Mouse (Mus musculus) liver, adult 2 months (tissue): ENCODE results near the gene Tmem131. TPM values are rescaled to one million over a fixed set of nuclear protein-coding genes. Genes with fewer than 3 reads are reported as not detected.
A peak's percentile ranks its signal among the peaks of the same experiment; 100 is the strongest.

Source experiments
- DNase-seq: peaks from one replicate; pipeline ENCODE4 v3.0.0-alpha.2; 2011; ENCODE audit warnings: low read depth, low spot score; ENCODE audit errors: extremely low read depth
- H3K27ac ChIP-seq: fragments of 200-500 bp; replicated peaks from 2 replicates; pipeline ENCODE4 v1.5.1; 2012; ENCODE audit warnings: low read depth, mild to moderate bottlenecking, control low read depth, inconsistent platforms, low read length; ENCODE audit not compliant: insufficient read depth
- H3K27me3 ChIP-seq: fragments of 200-500 bp; 2 replicates; pipeline ENCODE4 v1.6.1; 2012; ENCODE audit warnings: mild to moderate bottlenecking, moderate library complexity, low read length, inconsistent platforms; ENCODE audit not compliant: control insufficient read depth, insufficient read depth
- H3K36me3 ChIP-seq: fragments of 200-500 bp; 2 replicates; pipeline ENCODE4 v1.6.1; 2012; ENCODE audit warnings: low read length, inconsistent platforms; ENCODE audit not compliant: control insufficient read depth, insufficient read depth
- H3K4me1 ChIP-seq: fragments of 200-500 bp; 2 replicates; pipeline ENCODE4 v1.6.1; 2011; ENCODE audit warnings: low read length; ENCODE audit not compliant: control insufficient read depth, insufficient read depth
- H3K4me3 ChIP-seq: fragments of 200-500 bp; 2 replicates; pipeline ENCODE4 v1.5.1; 2011; ENCODE audit warnings: low read depth, mild to moderate bottlenecking, control low read depth, low read length, moderate library complexity; ENCODE audit not compliant: insufficient read depth
- H3K79me2 ChIP-seq: fragments of 200-500 bp; 2 replicates; pipeline ENCODE4 v1.6.1; 2012; ENCODE audit warnings: inconsistent platforms, mild to moderate bottlenecking, low read length, moderate library complexity; ENCODE audit not compliant: control insufficient read depth, insufficient read depth
- H3K9ac ChIP-seq: fragments of 200-500 bp; 2 replicates; pipeline ENCODE4 v1.6.1; 2012; ENCODE audit warnings: low read depth, mild to moderate bottlenecking, control low read depth, inconsistent platforms, low read length
- CTCF ChIP-seq: fragments of 200-500 bp; IDR thresholded peaks from 2 replicates; pipeline ENCODE4 v1.5.1; 2011; ENCODE audit warnings: low read depth, low read length, control low read depth
- POLR2A ChIP-seq: fragments of 200-500 bp; IDR thresholded peaks from 2 replicates; pipeline ENCODE4 v1.6.1; 2011; ENCODE audit warnings: low read length, control low read depth; ENCODE audit not compliant: insufficient read depth; ENCODE audit errors: extremely low read depth
- WGBS: fragments of 180-500 bp; shearing (Covaris S2); methylation state at CpG from one replicate; pipeline ENCODE4 v1.1.7; 2018; 5-methylcytosine and 5-hydroxymethylcytosine counted together
- polyA plus RNA-seq: library from polyadenylated mRNA; depleted of rRNA; stranded (reverse); fragments of >200 nt; gene quantifications from 2 replicates; pipeline ENCODE4 v1.2.3, GENCODE M21; 2012
- total RNA-seq: library from RNA; depleted of rRNA; stranded (reverse); fragments of >200 nt; gene quantifications from 2 replicates; pipeline ENCODE4 v1.2.3, GENCODE M21; 2014

Gene Tmem131
- total and polyA plus RNA-seq, 2 experiments = 6.3 to 10.2 TPM

DNA sequence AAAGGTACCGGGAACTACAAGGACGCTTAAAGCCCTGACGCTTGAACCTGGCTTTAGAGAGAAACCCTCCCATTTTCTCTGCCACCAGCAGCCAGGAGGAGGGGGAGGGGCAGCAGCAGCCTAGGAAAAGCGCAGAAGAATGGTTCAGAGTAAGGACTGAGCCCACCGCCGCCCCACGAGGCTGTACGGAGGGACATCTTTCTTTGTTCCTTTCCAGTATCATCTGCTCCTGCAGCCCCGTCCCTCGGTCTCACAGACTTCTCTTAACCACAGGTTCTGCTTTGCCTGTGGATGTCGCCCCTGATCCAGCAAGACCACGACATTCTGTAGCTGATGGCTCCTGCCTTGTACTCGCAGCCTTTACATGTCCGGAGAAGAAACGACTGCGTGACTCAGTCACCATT is 158.2 kb downstream of the Tmem131 start:
- H3K36me3 ChIP-seq = no peaks in the 10 kb centered on the region
- no peaks in the 10 kb centered on the region for H3K79me2 ChIP-seq
- H3K4me3 ChIP-seq = no peak overlapping the region
- TF ChIP-seq POLR2A (no peak), CTCF (no peak)
- DNase-seq = no peak
- no peaks in the 10 kb centered on the region for H3K27me3 ChIP-seq
- 4% methylated on average over 16 of the region's 16 CpGs for WGBS
- H3K9ac ChIP-seq = no peak overlapping the region
- no peak overlapping the region for H3K27ac ChIP-seq
- H3K4me1 ChIP-seq = peaks cover 9% of the 10 kb centered on the region; the same call in 1 of the 2 replicates

DNA sequence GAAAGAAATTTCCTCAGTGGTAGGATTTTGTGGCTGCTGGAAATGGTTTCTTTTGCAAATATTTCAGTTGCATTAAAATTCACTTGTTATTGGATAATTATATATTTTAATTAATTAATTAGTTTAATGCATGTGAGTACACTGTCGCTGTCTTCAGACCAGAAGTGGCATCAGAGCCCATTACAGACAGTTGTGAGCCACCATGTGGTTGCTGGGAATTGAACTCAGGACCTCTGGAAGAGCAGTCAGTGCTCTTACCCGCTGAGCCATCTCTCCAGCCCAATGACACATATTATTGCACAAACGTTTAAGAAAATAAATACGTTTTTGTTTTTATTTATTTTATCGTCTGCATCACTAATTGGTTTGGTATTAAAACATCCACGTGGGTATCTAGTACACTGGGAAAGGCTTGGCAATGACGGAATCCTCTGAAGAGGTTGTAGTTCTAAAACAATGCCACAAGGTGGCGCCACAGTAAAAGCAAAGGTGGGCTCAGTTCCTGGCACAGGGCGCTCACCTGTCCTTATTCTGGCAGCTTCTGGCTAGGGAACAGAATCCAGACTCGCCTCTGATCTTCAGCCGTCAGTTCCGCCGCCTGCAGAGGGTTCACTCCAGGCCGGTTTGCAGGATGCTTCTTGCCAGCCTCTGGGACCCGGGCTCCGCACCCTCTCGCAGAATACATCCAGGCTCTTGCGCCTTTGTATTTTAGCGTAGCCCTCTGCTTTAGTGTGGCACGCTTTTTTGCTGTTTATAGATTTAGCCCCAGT is 158.9 kb downstream of the Tmem131 start:
- Histone ChIP-seq H3K36me3 (no peaks in the 10 kb centered on the region), H3K79me2 (no peaks in the 10 kb centered on the region), H3K27ac (no peak overlapping the region), H3K27me3 (no peaks in the 10 kb centered on the region), H3K9ac (no peak overlapping the region), H3K4me3 (no peak overlapping the region), H3K4me1 (peaks cover 9% of the 10 kb centered on the region; the same call in 1 of the 2 replicates)
- TF ChIP-seq POLR2A = no peak
- peak; percentile 83 for TF ChIP-seq CTCF
- DNase-seq = peak; percentile 80
- WGBS = 4% methylated on average over 20 of the region's 20 CpGs

DNA sequence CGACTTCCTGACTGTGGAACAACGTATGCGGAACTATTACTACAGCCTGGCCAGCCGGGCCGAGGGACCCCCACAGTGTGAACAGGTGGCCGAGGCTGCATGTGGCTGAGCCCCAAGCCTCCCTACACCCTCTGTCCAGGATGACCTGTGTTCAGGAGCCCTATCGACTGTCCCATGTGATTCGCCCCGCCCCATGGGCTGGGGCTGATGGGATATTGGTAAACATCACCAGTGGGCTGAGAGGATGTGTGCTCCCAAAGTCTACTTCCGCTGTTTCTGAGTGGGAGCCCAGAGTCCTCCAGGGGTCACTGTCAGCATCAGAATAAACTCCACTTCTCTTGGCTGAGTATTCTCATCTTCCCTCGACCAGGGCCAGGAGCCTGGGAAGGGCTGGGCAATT is 161.0 kb downstream of the Tmem131 start:
- 59% methylated on average over 11 of the region's 11 CpGs for WGBS
- Histone ChIP-seq H3K27ac (peak overlapping the region; percentile 84), H3K36me3 (no peaks in the 10 kb centered on the region), H3K27me3 (no peaks in the 10 kb centered on the region), H3K4me3 (peak overlapping the region; percentile 62), H3K4me1 (peaks cover 9% of the 10 kb centered on the region; the same call in 1 of the 2 replicates), H3K79me2 (no peaks in the 10 kb centered on the region), H3K9ac (peak overlapping the region; percentile 54)
- TF ChIP-seq CTCF (no peak), POLR2A (peak; percentile 57; the same call in 1 of the 2 replicates)
- DNase-seq = peak; percentile 85

DNA sequence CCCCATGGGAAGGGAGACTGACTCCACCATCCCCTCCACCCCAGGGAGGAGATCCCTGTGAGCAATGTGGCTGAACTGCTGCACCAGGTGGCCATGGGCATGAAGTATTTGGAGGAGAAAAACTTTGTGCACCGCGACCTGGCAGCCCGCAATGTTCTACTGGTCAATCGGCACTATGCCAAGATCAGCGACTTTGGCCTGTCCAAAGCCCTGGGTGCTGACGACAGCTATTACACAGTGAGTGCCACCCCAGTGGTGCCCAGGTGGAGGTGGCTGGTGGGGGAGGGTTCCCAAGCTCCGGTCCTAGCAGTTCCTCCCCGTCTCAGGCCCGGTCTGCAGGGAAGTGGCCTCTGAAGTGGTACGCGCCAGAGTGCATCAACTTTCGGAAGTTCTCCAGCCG is 162.7 kb downstream of the Tmem131 start:
- Histone ChIP-seq H3K27ac (peak overlapping the region; percentile 66), H3K9ac (peak overlapping the region; percentile 41), H3K27me3 (no peaks in the 10 kb centered on the region), H3K79me2 (no peaks in the 10 kb centered on the region), H3K4me1 (peaks cover 9% of the 10 kb centered on the region; the same call in 1 of the 2 replicates), H3K36me3 (no peaks in the 10 kb centered on the region), H3K4me3 (peak overlapping the region; percentile 52)
- 37% methylated on average over 13 of the region's 13 CpGs for WGBS
- no peak for TF ChIP-seq CTCF
- no peak for TF ChIP-seq POLR2A
- DNase-seq = peak; percentile 94

DNA sequence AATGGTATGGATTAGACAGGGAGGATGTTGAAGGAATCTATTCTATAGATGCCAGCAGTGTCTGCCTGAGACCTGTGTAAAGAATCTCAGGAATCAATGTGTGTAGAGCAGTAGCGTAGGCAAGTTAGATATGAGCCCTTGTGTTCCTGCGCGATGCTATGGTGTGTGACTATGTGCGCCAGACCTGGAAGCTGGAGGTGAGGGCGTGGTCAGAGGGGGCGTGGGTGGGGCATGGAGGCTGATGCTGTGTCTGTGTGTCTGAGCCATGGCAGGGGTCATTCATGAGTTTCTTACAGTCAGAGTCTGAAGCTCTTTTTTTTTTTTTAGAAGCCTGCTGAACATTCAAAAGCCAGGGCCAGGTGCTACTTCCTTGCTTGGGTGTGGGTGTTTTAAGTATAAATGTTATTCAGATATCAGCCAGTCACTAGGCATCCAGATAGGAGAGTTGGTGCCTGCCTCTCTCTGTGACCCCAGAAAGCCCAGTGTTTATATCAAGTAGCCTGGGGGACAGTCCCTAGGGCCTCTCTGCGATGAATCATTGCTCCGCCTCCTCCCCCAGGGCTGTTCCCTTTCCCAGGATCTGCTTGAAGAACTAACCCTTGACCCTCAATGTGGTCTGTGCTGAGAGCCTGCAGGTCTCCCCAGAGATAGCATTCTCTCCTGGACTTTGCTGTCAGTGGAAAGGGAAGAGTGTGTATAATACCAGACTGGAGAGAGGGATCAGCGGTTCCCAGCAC is 171.1 kb downstream of the Tmem131 start:
- H3K4me1 ChIP-seq = no peaks in the 10 kb centered on the region
- no peak for TF ChIP-seq POLR2A
- TF ChIP-seq CTCF = no peak

More for the DNA sequence above, 171.1 kb downstream of the Tmem131 start:
- Histone ChIP-seq H3K27ac (no peak overlapping the region), H3K79me2 (no peaks in the 10 kb centered on the region), H3K9ac (no peak overlapping the region), H3K4me3 (no peak overlapping the region), H3K36me3 (no peaks in the 10 kb centered on the region), H3K27me3 (peaks cover 7% of the 10 kb centered on the region; the same call in 1 of the 2 replicates)
- no peak for DNase-seq
- WGBS = 86% methylated on average over 9 of the region's 9 CpGs
